Mouse (Mus musculus): Measurements from ENCODE around the gene Miga2. TPM values are rescaled to one million over a fixed set of nuclear protein-coding genes. Genes with fewer than 3 reads are reported as not detected.
"Not testable (repeated sequence)": the region's sequence is repeated elsewhere in the genome, so short reads cannot be mapped to it uniquely, and the experiment has no call there.

The Miga2 gene
- total RNA-seq, 2 experiments from 2014 or later: 101 to 112 TPM

DNA sequence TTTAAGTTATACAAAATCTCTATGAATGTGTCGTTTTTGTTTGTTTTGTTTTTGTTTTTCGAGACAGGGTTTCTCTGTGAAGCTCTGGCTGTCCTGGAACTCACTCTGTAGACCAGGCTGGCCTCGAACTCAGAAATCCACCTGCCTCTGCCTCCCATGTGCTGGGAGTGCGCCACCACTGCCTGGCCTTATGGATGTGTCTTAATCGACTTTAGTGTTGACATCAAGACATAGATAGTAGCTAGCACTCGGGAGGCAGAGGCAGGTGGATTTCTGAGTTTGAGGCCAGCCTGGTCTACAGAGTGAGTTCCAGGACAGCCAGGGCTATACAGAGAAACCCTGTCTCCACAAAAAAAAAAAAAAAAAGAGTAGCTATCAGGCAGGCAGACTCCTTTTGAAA lies 53.1 kb downstream of the Miga2 start:
- DNase-seq (ENCODE audit: low spot score in 2 of 2): not testable (repeated sequence)

- DNase-seq (ENCODE audit: low spot score in 2 of 2): no peak
Observed at GRCm38 (mm10) chr2:30417595-30418165, 53.6 kb downstream of the Miga2 start.

GRCm38 (mm10) chr2:30418259-30418658 lies 54.2 kb downstream of the Miga2 start:
- no peak for DNase-seq (ENCODE audit: low spot score in 2 of 2)

GRCm38 (mm10) chr2:30419112-30419511 lies 55.1 kb downstream of the Miga2 start:
- no peak for DNase-seq (ENCODE audit: low spot score in 2 of 2)

DNA sequence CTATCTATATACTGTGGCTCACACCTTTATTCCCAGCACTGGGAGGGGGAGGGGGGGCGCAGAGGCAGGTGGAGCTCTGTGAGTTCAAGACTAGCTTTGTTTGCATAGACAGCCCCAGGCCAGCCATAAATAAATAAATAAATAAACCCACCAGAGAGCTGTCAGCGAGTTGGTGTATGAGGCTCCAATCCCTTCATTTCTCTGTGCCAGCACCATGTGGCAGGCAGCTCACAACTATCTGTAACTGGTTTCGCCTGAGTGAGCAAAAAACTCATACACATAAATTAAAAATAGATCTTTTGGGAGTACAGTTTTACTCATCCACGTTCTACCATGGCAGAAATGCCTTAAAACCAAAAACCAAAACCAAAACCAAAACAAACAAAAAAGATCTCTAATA lies 57.4 kb downstream of the Miga2 start:
- DNase-seq (ENCODE audit: low spot score in 2 of 2): no peak

- no peak for DNase-seq (ENCODE audit: low spot score in 2 of 2)
Observed at GRCm38 (mm10) chr2:30429156-30429555, 65.1 kb downstream of the Miga2 start.

Small RNAs within 50 kb of the gene (microRNA-seq; reads per million reads assigned to microRNA genes)
- gene Gm47292: 0 reads per million in 2 experiments

Other genes starting within 250 kb of the Miga2 start
- gene Zer1, start 239.6 kb upstream of the Miga2 start, total RNA-seq (2021): 100 to 1,000 TPM; 121 to 126 TPM
- gene Tbc1d13, start 230.5 kb upstream of the Miga2 start, total RNA-seq (2021): 10 to 100 TPM; 72.6 to 73.5 TPM
- 10 to 100 TPM; 23.4 to 24.6 TPM for gene Endog, start 192.7 kb upstream of the Miga2 start, total RNA-seq (2021)
- gene Spout1, start 185.8 kb upstream of the Miga2 start, total RNA-seq (2021): 10 to 100 TPM; 31.2 to 35.3 TPM
- gene Kyat1, start 158.4 kb upstream of the Miga2 start, total RNA-seq (2021): 10 to 100 TPM; 16.4 to 17.6 TPM
- gene Lrrc8a, start 126.5 kb upstream of the Miga2 start, total RNA-seq (2021): 10 to 100 TPM; 54.0 to 55.9 TPM
- gene Gm28035, start 123.7 kb upstream of the Miga2 start, total RNA-seq (2021): 1 to 10 TPM; 5.8 to 7.2 TPM
- gene Phyhd1, start 98.0 kb upstream of the Miga2 start, total RNA-seq (2021): 10 to 100 TPM; 16.9 to 19.2 TPM
- gene Gm28038, start 83.2 kb upstream of the Miga2 start, total RNA-seq (2021): not detected
- gene Dolk, start 77.9 kb upstream of the Miga2 start, total RNA-seq (2021): 10 to 100 TPM; 23.8 to 24.4 TPM
- 10 to 100 TPM; 24.6 to 30.1 TPM for gene Nup188, start 77.8 kb upstream of the Miga2 start, total RNA-seq (2021)
- gene Sh3glb2, start 4.9 kb upstream of the Miga2 start, total RNA-seq (2021): 100 to 1,000 TPM; 209 to 233 TPM
- gene Dolpp1, start 28.0 kb downstream of the Miga2 start, total RNA-seq (2021): 10 to 100 TPM; 31.7 to 37.4 TPM
- 10 to 100 TPM; 39.0 to 41.9 TPM for gene Crat, start 51.6 kb downstream of the Miga2 start, total RNA-seq (2021)
- gene Ptpa, start 51.8 kb downstream of the Miga2 start, total RNA-seq (2021): 100 to 1,000 TPM; 144 to 159 TPM
- 1 to 10 TPM; 8.0 to 9.6 TPM for gene Ier5l, start 110.0 kb downstream of the Miga2 start, total RNA-seq (2021)
- gene Cstad, start 230.8 kb downstream of the Miga2 start, total RNA-seq (2021): 1 to 10 TPM; 4.0 to 6.5 TPM

All from layer of hippocampus, postnatal 10 days (tissue).